Mouse (Mus musculus) stomach, embryonic 14.5 days (tissue): ENCODE data around the gene Relt. TPM values are rescaled to one million over a fixed set of nuclear protein-coding genes. Genes with fewer than 3 reads are reported as not detected.

Experiments
- ATAC-seq: fragments of 200-750 bp; cut with Nextera tagmentation; 2 replicates; pipeline ENCODE4 v1.8.0; 2017; ENCODE audit warnings: low read depth, moderate TSS enrichment; ENCODE audit not compliant: insufficient number of reproducible peaks, insufficient read depth, low FRiP score
- H3K27ac ChIP-seq: fragments of 300-500 bp; sonication (generic); 2 replicates; pipeline ENCODE4 v1.5.1; 2014; ENCODE audit warnings: mild to moderate bottlenecking, low read length, moderate library complexity, mixed read lengths
- H3K27me3 ChIP-seq: fragments of 300-500 bp; sonication (generic); 2 replicates; pipeline ENCODE4 v1.6.1; 2014; ENCODE audit warnings: low read length, control low read depth, mixed read lengths; ENCODE audit not compliant: control insufficient read depth, insufficient read depth
- H3K36me3 ChIP-seq: fragments of 300-500 bp; sonication (generic); 2 replicates; pipeline ENCODE4 v1.6.1; 2014; ENCODE audit warnings: mild to moderate bottlenecking, control low read depth, low read length, moderate library complexity, mixed read lengths; ENCODE audit not compliant: control insufficient read depth, insufficient read depth
- H3K4me1 ChIP-seq: fragments of 300-500 bp; sonication (generic); 2 replicates; pipeline ENCODE4 v1.6.1; 2014; ENCODE audit warnings: low read length, control low read depth, mixed read lengths; ENCODE audit not compliant: control insufficient read depth, insufficient read depth
- H3K4me2 ChIP-seq: fragments of 300-500 bp; sonication (generic); replicated peaks from 2 replicates; pipeline ENCODE4 v1.6.1; 2014; ENCODE audit warnings: low read depth, low read length, control low read depth
- H3K4me3 ChIP-seq: fragments of 300-500 bp; sonication (generic); 2 replicates; pipeline ENCODE4 v1.5.1; 2014; ENCODE audit warnings: low read depth, low read length, control low read depth
- H3K9ac ChIP-seq: fragments of 300-500 bp; sonication (generic); replicated peaks from 2 replicates; pipeline ENCODE4 v1.6.1; 2014; ENCODE audit warnings: low read depth, mild to moderate bottlenecking, control low read depth, low read length, moderate library complexity, mixed read lengths
- H3K9me3 ChIP-seq: fragments of 300-500 bp; sonication (generic); 2 replicates; pipeline ENCODE4 v1.6.1; 2016; ENCODE audit warnings: low read depth, low read length, control low read depth; ENCODE audit not compliant: control insufficient read depth
- WGBS: fragments of 180-500 bp; shearing (Covaris S2); extraction: QIAGEN DNeasy Blood & Tissue Kit; methylation state at CpG from one replicate; pipeline ENCODE4 v1.1.7; 2014; 5-methylcytosine and 5-hydroxymethylcytosine counted together
- polyA plus RNA-seq: library from polyadenylated mRNA; unstranded; fragments of >200 nt; fragmentation: Nextera tagmentation; extraction: Ambion mirVana; gene quantifications from 2 replicates; pipeline ENCODE4 v1.2.1, GENCODE M21; 2014

Gene Relt
- polyA plus RNA-seq, 1 experiment from 2014 or later = 2.5 TPM

DNA sequence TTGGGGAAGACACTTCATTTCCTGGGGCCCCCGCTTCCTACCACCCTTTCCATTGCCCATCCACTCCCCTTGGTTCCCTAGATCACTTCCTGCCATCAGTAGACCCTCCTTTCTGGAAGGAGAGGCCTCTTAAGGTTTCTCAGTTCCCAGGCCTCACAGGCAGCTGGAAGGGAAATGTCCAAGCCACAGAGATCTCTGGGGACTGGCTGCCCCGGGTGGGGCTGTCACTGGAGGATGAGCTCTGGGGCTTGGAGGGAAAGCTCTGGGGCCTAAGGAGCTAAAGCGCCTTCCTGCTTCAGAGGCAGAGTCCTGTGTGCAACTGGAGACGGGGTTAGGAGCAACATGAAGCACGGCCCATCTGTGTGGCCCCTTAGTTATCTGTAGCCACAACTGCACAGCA, 41.4 kb upstream of the Relt start:
- Histone ChIP-seq H3K4me3 (no peak overlapping the region), H3K36me3 (peaks cover 5% of the 10 kb centered on the region; the same call in 1 of the 2 replicates), H3K9me3 (no peaks in the 10 kb centered on the region), H3K27ac (no peak overlapping the region), H3K4me2 (no peak overlapping the region), H3K27me3 (no peaks in the 10 kb centered on the region), H3K9ac (no peak overlapping the region), H3K4me1 (peaks cover 13% of the 10 kb centered on the region; the same call in 1 of the 2 replicates)
- ATAC-seq = no peak
- WGBS = 82% methylated on average over 5 of the region's 5 CpGs

DNA sequence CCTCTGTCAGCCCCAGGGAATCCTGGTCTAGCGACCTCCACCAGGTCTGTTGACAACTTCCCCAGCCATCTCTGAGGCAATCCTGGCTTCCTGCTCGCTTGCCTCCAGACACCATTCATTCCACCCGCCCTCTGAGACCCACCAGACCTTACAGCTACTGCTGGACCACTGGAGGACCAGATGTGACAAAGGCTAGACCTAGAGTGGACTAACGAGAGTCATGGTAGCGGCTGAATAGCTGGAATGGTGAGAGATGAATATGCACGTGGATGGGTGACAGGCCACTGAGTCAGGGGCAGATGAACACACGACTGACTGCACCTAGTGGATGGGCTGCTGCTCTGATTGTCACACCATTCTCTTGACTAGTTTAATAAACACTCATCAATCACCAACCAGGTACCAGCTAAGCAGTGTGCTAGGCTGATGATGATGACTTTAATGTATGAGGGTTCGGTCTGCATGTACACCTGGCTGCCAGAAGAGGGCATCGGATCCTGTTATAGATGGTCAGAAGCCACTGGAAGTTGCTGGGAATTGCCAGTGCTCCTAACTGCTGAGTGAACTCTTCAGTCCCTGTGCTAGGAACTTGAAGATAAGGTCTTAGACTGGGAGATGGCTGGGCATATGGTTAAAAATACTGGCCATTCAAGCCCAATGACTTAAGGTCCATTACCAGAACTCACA, 39.3 kb upstream of the Relt start:
- H3K4me2 ChIP-seq = no peak overlapping the region
- H3K9ac ChIP-seq = no peak overlapping the region
- no peaks in the 10 kb centered on the region for H3K27me3 ChIP-seq
- no peak overlapping the region for H3K4me3 ChIP-seq
- H3K9me3 ChIP-seq = no peaks in the 10 kb centered on the region
- no peak overlapping the region for H3K27ac ChIP-seq
- peaks cover 2% of the 10 kb centered on the region for H3K36me3 ChIP-seq
- ATAC-seq = no peak
- 77% methylated on average over 9 of the region's 9 CpGs for WGBS
- peaks cover 1% of the 10 kb centered on the region; the same call in 1 of the 2 replicates for H3K4me1 ChIP-seq

DNA sequence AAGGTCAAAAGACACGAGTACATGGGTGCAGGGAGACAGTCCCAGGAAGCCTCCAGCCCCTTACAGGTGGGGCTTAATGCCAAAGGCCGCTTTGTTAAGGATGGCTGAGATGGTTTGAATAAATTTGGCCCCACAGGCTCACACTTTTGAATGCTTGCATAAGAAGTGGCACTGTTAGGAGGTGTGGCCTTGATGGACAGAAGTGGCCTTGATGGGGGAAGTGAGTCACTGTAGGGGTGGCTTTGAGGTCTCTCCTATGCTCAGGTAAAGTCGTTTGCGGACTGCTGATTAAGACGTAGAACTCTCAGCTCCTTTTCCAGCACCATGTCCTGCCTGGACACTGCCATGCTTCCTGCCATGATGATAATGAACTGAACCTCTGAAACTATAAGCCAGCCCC, 34.6 kb upstream of the Relt start:
- H3K36me3 ChIP-seq = no peaks in the 10 kb centered on the region; the same call in 1 of the 2 replicates
- H3K4me3 ChIP-seq = no peak overlapping the region
- no peak overlapping the region for H3K27ac ChIP-seq
- 76% methylated on average over 5 of the region's 5 CpGs for whole genome bisulfite sequencing
- peaks cover 19% of the 10 kb centered on the region for H3K4me1 ChIP-seq
- no peaks in the 10 kb centered on the region for H3K9me3 ChIP-seq
- no peak for ATAC-seq
- H3K9ac ChIP-seq = no peak overlapping the region
- H3K27me3 ChIP-seq = no peaks in the 10 kb centered on the region
- H3K4me2 ChIP-seq = no peak overlapping the region

DNA sequence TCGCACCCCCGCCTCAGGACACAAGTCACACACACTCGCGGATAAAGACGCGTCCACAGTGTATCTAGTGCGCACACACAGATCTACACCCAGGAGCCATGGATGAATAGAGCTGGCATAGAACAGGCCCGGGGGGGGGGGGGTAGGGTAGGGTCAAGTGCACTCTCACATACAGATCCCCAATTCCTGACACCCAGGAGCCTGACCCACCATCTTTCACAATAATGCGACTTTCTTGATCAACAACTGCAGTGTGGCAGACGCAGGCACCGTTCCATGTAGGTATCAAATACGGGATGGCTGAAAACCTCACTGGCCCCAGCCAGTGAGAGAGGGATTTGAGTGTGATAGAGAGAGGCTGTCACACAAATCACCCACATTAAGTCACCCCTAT, 31.6 kb upstream of the Relt start:
- peaks cover 19% of the 10 kb centered on the region for H3K4me1 ChIP-seq
- peak overlapping the region; percentile 37; the same call in 1 of the 2 replicates for H3K9ac ChIP-seq
- no peak overlapping the region for H3K27ac ChIP-seq
- H3K27me3 ChIP-seq = no peaks in the 10 kb centered on the region
- H3K36me3 ChIP-seq = peaks cover 9% of the 10 kb centered on the region
- ATAC-seq = no peak
- WGBS = 2% methylated on average over 12 of the region's 12 CpGs
- H3K4me2 ChIP-seq = peak overlapping the region; percentile 70
- no peaks in the 10 kb centered on the region for H3K9me3 ChIP-seq
- H3K4me3 ChIP-seq = peak overlapping the region; percentile 33

DNA sequence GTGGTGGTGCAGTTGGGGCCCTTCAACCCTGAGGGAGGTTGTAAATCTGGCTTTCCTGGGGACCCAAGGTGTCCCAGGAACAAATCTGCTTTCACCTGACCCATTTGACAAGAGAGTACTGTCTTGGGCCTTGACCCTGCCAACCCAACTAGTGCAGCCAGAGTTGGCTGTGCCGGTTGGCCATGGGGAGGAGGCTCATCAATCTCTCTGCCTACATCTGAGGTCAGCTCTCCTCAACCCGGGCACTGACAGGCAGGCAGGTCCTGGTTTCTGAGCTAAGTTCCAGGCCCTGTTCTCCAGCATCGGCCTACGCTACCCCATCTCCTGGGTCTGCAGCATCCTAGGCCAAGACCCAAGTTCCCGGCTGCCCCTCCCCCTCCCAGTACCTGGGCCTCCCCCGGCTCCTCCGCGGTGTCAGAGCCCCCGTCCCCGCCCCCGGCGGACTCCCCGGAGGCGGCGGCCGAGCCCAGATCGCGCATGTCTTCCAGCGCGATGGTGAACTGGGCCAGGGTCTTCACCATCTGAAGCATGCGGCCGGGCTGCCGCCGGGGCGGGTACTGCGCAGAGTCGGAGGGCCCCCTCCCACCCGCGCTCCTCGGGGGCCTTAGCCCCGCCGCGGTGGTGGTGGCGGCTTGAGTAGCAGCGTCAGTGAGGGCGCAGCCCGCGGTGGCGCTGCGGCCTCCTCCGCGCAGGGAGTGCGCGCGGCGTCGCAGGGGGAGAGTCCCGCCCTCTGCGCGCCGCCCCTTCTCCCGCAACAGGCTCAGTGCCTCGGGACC, 31.0 kb upstream of the Relt start:
- peaks cover 12% of the 10 kb centered on the region for H3K36me3 ChIP-seq
- H3K4me3 ChIP-seq = peak overlapping the region; percentile 33
- H3K9ac ChIP-seq = peak overlapping the region; percentile 37
- no peaks in the 10 kb centered on the region for H3K9me3 ChIP-seq
- ATAC-seq = peak; percentile 54; the same call in 1 of the 2 replicates
- no peaks in the 10 kb centered on the region for H3K27me3 ChIP-seq
- H3K4me1 ChIP-seq = peaks cover 19% of the 10 kb centered on the region
- WGBS = 4% methylated on average over 53 of the region's 53 CpGs
- H3K27ac ChIP-seq = no peak overlapping the region
- H3K4me2 ChIP-seq = peak overlapping the region; percentile 70

DNA sequence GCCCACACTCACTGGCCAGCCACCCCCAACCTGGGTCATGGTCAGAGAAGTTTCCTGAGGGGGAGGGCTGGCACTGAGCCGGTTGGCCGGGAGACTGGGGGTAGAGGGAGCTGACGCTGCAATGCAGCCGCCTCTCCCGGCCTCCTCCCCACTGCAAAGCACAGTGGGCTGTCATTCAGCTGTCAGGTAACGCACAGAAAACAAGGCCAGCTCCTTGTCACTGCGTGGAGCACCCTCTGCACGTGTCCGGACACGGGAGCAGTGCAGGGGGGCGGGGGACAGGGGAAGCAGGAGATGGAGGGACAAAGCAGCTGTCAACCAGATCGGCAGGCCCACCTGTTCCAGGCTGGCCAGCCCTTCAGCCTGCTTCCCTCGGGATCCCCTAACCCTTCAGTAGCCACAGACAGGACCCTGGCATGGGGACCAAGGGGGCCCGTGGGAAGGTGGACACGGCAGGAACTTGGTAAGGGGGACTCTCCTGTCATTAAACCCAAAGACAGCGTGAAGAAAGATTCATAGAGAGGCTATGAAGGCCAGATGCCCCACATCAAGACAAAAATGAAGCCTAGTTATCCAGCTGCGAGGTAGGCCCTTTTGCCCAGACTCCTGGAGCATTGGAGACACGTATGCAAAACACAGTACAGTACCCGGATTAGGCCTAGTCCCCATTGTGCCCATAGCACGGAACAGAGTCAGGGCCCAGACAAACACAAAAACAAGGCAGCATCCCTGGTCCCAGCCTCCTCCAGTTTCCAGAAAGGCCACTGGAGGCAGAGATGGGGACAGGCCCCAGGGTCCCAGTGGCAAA, 30.2 kb upstream of the Relt start:
- H3K27ac ChIP-seq = no peak overlapping the region
- H3K9me3 ChIP-seq = no peaks in the 10 kb centered on the region
- WGBS = 60% methylated on average over 20 of the region's 20 CpGs
- no peak overlapping the region for H3K4me3 ChIP-seq
- H3K9ac ChIP-seq = no peak overlapping the region
- peaks cover 19% of the 10 kb centered on the region for H3K4me1 ChIP-seq
- H3K36me3 ChIP-seq = peaks cover 18% of the 10 kb centered on the region
- no peaks in the 10 kb centered on the region for H3K27me3 ChIP-seq
- peak; percentile 16; the same call in 1 of the 2 replicates for ATAC-seq
- 0 out of 2 replicates have a peak overlapping the region, but pooled peaks have one; percentile 70 for H3K4me2 ChIP-seq

DNA sequence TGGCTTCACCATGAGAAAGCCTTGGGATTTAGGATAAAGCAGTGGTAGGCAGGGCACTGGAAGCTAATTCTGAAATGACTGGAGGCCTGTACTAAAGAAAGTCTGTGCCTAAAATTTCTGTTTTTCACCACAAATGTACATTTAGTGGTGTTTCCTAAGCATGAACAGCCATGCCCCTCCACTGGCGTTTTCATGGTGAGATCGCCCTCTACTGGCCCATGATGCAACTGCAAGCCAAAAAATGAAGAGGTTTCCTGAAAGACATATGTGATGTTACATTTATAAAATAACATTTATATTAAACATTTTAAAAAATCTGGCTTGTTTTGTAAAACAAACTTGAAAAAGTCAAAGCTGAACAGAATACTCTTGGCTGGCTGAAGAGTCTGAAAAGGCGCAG, 23.3 kb upstream of the Relt start:
- 32% methylated on average over 3 of the region's 3 CpGs for WGBS
- Histone ChIP-seq H3K36me3 (peaks cover 66% of the 10 kb centered on the region), H3K4me2 (no peak overlapping the region), H3K4me3 (no peak overlapping the region), H3K9me3 (no peaks in the 10 kb centered on the region), H3K27ac (no peak overlapping the region), H3K9ac (no peak overlapping the region), H3K27me3 (no peaks in the 10 kb centered on the region), H3K4me1 (no peaks in the 10 kb centered on the region)
- no peak for ATAC-seq

DNA sequence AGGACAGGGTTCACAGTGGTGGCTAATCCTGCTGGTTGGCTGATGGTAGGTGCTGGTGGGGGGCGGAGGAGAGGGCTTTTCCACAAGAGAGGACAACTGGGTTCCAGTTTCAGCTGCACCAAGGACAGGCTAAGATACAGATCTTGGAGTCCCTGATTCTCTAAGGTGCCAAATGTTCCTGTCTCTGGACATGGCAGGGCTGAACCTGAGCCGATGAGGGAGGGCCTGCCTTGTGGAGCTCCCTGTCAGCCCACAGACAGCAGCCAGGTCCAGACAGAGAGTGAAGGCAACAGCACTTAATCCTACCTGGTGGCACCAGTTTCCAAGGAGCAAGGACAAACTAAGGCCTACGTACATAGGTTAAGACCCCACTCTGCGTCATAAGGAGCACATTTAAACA, 21.2 kb upstream of the Relt start:
- H3K9me3 ChIP-seq = no peaks in the 10 kb centered on the region
- ATAC-seq = no peak
- no peak overlapping the region for H3K27ac ChIP-seq
- peaks cover 70% of the 10 kb centered on the region for H3K36me3 ChIP-seq
- no peaks in the 10 kb centered on the region for H3K4me1 ChIP-seq
- no peak overlapping the region for H3K9ac ChIP-seq
- H3K27me3 ChIP-seq = no peaks in the 10 kb centered on the region
- no peak overlapping the region for H3K4me2 ChIP-seq
- WGBS = 89% methylated on average over 4 of the region's 4 CpGs
- H3K4me3 ChIP-seq = no peak overlapping the region
